Mouse (Mus musculus) right cerebral cortex, adult 2 months (tissue): ENCODE measurements around the gene Cd4.
A peak's percentile ranks its signal among the peaks of the same experiment; 100 is the strongest.

Experiments used
- DNase-seq, 2 experiments: peaks; one replicate each; pipeline ENCODE4 v3.0.0; 2021 to 2022; ENCODE audit warnings: low spot score in 2 of 2

Gene Cd4

GRCm38 (mm10) chr6:124887986-124888385, at the start of gene Cd4:
Gene Cd4, minus strand, starts transcription at chr6:124888221.
- no peak for DNase-seq

GRCm38 (mm10) chr6:124937493-124937892, 49.5 kb upstream of the Cd4 start:
- DNase-seq: no peak

DNA sequence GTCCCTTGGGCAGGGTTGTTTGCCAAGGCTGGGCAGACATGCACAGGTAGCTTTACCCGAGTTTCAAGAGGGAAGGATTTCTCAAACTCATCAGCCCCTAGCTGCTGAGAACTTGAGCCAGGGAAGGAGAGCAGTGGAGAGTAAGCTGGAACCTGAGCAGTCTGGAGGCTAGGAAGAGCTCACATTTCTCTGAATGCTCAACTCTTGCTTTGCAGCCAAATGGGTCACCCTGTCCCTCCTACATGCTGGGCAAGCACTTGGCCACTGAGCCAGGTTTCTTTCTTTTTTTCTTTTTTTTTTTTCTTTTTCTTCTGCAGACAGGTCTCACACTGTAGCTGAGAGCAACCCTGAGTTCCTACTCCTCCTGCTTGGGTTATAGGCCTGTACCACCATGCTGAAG, 48.7 kb upstream of the Cd4 start:
- DNase-seq: peak in 1 of 2 experiments; percentile 4

GRCm38 (mm10) chr6:124934670-124935069, 46.6 kb upstream of the Cd4 start:
- DNase-seq: peak; percentile 42 to 53

DNA sequence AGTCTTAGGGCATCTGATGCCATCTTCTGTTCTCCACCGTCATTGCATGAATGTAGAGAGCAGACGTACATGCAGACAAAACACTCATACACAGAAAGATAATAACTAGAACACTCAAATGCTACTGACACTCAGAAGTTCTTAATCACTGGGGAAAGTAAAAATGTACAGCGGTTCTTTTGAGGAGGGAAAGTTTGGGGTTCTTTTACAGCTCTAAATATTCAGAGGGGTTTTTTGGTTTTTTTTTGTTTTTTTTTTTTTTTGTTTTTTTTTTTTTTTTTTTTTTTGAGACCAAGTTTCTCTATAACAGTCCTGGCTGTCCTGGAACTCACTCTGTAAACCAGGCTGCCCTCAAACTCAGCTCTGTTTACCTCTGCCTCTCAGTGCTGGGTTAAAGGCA, 45.1 kb upstream of the Cd4 start:
- DNase-seq: no peak

DNA sequence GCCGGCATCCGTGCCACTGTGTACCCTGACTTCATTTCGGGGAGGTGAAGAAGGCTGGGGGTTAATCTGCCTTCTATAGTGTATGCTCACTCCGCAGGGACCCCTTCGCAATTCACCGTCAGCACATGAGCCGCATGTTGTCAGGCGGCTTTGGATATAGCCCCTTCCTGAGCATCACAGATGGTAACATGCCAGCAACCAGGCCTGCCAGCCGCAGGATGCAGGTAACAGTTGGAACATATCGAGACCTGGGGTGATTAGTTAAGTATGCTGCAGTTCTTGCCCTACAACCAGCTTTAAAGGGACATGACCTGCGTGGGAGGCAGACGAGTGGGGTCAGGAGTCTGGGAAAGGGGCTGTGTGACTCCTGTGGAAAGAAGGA, 44.3 kb upstream of the Cd4 start:
- DNase-seq: no peak

GRCm38 (mm10) chr6:124931525-124932313, 43.7 kb upstream of the Cd4 start:
- peak; percentile 56 to 62 for DNase-seq

GRCm38 (mm10) chr6:124930754-124931524, 42.9 kb upstream of the Cd4 start, which contains the start of gene Mlf2:
Gene Mlf2, plus strand, starts transcription at chr6:124931386.
- DNase-seq: peak; percentile 99

GRCm38 (mm10) chr6:124930231-124930630, 42.2 kb upstream of the Cd4 start:
- no peak for DNase-seq

GRCm38 (mm10) chr6:124925941-124926340, 37.9 kb upstream of the Cd4 start:
- no peak for DNase-seq

DNA sequence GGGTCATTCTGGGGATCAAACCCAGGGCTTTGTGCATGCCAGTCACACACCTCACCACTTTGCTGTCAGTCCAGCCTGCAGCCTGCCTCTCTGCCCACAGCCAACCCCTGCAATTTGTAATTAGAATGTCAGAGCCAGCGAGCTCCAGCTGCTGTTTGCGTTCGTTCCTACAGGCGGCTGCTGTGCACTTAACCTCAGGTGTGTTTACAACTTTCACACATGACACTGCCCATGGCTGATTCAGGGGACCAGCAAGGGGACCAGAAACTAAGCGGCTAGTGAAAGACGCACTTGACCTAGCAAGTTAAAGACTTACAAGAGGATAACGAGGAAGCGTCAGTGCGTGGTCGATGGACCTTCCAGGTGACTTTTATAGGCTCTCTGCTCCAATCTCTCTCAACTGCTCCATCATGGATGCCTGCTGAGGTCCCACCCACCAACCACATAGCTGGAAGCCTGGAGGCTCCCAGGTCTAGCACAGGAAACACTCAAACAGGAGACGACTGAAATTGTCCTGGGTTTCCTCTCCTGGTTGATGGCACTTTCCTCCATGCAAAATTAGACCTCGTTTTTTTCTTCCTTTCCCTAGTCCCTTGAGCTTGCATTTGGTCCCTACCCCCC, 37.3 kb upstream of the Cd4 start:
- no peak for DNase-seq

DNA sequence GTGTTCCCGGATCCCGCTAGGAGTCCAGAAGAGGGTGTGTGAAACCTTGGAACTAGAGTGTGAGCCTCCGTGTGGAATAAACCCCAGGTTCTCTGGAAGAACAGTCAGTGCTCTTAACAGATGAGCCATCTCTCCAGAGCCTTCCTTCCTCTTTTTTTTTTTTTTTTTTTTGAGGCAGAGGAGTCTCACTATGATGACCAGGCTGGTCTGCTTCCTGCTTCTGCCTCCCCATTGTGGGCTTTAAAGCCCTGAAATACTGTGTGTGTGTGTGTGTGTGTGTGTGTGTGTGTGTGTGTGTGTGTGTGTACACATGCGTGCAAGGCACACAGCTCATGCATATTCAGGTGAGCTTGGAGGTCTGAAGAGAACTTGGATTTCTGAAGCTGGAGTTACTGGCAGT, 33.5 kb upstream of the Cd4 start:
- DNase-seq: no peak

DNA sequence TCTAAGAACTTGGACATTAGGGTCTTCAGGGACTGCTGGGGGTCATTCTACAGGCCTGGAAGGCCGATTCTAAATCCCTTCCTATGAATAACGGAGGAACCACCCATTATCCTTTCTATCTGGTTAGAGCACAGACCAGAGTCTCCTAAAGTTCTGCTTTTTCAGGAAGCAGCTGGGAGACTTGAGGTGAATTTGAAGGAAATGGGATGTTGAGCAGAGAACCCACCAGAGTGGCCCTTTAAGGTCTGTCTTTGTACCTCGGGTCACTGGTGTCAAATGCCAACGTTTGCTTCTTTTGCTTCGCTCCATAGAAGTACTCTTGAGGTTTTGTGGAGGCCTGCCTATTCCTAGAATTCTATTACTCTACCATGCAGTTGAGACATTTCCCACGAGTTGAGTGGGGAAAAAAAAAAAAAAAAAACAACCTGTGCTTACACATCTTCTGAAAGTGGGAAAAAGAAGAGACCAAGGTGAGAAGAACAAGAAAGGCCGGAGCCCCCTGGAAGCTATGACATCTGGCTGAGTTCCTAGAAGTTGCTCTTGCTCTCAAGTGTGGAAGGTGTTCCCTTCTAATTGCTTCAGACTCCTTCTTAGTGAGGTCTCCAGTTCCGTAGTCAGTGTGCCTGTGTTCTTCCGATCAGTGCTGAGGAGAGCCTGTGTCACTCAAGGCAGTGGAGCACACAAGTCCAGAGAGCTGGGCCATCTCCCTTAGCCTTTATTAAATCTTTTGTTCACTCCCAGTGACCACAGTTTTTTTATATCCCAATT, 32.5 kb upstream of the Cd4 start:
- no peak for DNase-seq

DNA sequence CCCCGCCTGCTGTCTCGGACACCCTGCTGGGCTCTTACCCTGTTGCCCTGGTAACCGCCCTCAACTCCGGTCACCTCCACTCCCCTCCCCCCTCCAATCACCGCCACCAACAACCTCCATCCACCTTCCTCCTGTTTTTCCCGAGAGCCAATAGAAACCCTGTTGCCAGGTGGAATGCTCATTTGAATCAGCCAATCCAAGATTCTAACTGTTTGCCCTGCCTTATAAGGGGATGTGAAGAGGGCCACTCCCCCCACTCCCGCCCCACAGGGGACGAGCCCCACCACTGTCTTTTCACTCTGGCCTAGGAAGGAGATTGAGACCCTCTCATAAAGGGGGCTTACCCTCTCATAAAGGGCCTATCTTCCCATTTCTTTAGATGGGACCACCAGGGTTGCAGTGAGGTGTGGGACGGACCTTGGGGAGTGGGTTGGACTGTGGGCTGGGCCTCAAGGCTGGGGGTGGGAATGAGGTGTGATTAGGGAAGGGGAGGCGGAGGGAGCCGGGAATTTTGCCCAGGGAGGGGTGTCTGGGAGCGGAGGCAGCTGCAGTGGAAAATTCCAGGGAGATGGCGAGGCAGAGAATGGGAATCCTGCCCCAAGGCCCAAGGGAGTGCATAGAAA, 31.8 kb upstream of the Cd4 start, which contains the start of gene Ptms:
TSS of gene Ptms (minus strand) at position 409 of the 623 bp plus-strand sequence.
- peak; percentile 92 for DNase-seq

DNA sequence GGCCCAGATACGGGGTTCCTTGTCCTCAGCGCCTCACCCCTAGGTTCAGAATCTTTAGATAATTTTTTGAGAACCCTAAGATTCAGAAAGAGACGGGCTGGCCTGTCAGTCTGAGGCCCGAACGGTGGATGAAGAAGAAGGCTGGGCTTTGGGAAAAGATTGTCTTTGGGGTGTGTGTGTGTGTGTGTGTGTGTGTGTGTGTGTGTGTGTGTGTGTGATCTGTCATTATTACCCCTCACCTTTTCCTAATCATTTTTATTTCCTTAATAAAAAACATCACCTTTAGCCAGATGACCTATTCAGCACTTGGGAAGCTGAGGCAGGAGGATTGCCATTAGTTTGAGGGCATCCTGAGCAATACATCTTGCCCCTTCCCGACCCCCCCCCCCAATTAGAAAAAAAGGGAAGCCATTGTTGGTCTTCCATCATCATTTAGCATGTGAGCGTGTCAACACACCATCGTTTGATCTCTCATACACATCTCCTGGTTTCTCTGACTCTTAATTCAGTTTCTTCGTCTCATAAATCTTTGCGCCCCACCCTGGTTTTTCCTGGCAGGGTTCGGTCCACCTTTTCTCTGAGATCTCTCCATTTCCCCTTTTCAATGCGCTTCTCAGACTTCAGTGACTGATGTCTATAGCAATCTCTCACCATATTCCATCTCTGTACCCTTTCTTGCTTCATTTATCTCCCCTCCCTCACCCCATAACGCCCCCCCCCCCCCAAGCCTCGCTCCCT, 31.0 kb upstream of the Cd4 start:
- DNase-seq: no peak

GRCm38 (mm10) chr6:124918331-124918690, 30.3 kb upstream of the Cd4 start:
- DNase-seq: no peak

DNA sequence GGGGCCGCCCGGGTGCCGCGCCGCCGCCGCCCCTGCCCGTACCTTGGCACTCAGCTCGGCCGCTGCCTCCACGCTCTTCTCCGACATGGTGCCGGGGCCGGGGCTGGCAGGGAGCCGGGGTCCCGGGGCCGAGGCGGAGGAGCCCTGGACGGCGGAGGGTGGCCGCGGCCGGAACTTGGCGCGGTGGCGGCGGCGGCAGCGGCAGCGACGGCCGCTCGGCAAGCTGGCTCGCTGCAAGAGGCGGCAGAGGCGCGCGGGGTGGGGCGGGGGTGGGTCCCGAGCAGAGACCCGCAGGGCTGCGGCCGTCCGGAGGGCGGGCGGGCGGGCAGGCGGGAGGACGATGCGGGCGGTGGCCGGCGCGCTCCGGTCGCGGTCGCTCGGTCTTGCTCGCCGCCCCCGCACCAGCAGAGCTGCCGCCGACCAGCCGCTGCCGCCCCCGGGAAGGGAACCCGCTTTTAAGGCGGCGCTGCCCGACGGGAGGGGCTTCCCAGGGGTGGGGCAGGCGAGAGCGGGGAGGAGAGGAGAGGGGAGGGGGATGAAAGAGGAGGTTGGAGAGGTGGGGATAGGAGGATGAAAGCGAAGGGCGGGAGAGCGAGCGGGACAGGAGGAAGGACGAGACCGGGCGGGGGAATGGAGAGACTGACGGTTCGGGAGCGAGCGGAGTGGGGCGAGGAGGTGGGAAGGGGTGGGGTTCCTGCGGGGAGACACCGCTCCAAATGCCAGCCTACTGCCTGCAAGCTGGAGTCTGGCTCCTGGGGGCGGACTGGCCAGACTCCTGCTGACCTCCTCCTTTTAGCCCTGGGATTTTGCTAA, 29.7 kb upstream of the Cd4 start:
- DNase-seq: peak; percentile 83 to 94

DNA sequence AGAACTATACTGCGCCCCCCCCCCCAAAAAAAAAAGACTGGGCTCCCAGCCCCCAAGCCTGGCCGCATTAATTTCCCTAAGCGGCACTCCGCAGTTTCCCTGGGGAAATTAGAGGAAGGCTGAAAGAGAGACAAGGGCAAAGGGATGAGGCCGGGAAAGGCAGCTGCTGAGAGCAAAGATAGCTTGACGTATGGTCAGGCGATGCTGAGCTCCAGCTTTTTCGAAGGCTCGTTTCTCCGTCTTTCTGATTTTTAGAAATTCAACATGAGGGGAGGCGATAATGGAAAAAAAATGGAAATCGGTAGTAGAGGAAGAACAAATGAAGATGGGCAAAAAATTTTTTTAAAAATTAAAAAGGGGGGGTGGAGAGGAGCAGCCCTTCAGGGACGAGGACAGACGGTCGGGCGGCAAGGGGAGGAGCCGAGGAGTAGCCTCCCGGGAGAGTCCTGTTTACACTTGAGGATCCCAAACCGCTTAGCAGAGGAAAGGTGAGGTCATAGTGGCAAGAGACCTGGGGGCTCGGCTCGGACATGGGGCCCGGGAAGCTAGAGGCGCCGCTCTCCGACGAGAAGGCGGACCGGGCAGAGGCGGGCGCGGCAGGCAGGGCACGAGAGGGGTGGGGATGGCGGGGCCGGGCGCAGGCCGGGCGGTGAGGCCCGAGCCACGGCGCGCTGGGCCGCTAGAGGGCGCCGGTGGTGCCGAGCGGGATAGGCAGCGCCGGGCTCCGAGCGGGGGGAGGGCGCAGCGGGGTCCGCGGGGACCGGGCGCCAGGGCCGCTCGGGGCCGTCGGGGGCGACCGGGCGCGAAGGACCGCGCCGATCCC, 28.9 kb upstream of the Cd4 start:
- peak; percentile 81 to 84 for DNase-seq
